Mouse (Mus musculus) adrenal gland, postnatal 14 days (tissue): ENCODE measurements at regions not wholly inside any gene's neighbourhood (a gene's known extent, or its start where the extent isn't known, plus 50 kb on each side); places are given as distances from the start of the nearest gene placed in this dataset.
"Not testable (repeated sequence)": the region's sequence is repeated elsewhere in the genome, so short reads cannot be mapped to it uniquely, and the experiment has no call there.

Source experiments
- DNase-seq: peaks from one replicate; pipeline ENCODE4 v3.0.0; 2021; ENCODE audit warnings: mixed read lengths

GRCm38 (mm10) chr5:59831836-59832235 lies 1976.8 kb upstream of the G6pd2 start:
- no peak for DNase-seq

- no peak for DNase-seq
Measured at GRCm38 (mm10) chr5:59845745-59846144, 1962.9 kb upstream of the G6pd2 start.

- DNase-seq: no peak
Measured at GRCm38 (mm10) chr5:59847643-59848042, 1961.0 kb upstream of the G6pd2 start.

GRCm38 (mm10) chr5:59893952-59894724 lies 1914.5 kb upstream of the G6pd2 start:
- no peak for DNase-seq

- DNase-seq: no peak
Measured at GRCm38 (mm10) chr5:59921910-59922309, 1886.7 kb upstream of the G6pd2 start.

GRCm38 (mm10) chr5:59940861-59941260 lies 1867.8 kb upstream of the G6pd2 start:
- no peak for DNase-seq

- no peak for DNase-seq
Measured at GRCm38 (mm10) chr5:59945761-59946160, 1862.9 kb upstream of the G6pd2 start.

GRCm38 (mm10) chr5:59947831-59948568 lies 1860.6 kb upstream of the G6pd2 start:
- no peak for DNase-seq

- not testable (repeated sequence) for DNase-seq
Measured at GRCm38 (mm10) chr5:59956240-59956639, 1852.4 kb upstream of the G6pd2 start.

- DNase-seq: peak; percentile 4
Measured at GRCm38 (mm10) chr5:59996698-59997097, 1811.9 kb upstream of the G6pd2 start.

- not testable (repeated sequence) for DNase-seq
Measured at GRCm38 (mm10) chr5:60042603-60043175, 1765.9 kb upstream of the G6pd2 start.

GRCm38 (mm10) chr5:60049053-60049452 lies 1759.6 kb upstream of the G6pd2 start:
- no peak for DNase-seq

- no peak for DNase-seq
Measured at GRCm38 (mm10) chr5:60061178-60061577, 1747.4 kb upstream of the G6pd2 start.
